Mouse (Mus musculus): ENCODE data around the gene Gm20696.

- no peak for TF ChIP-seq CTCF (IDR thresholded peaks at IDR 0.05; ENCODE audit: control insufficient read depth, insufficient read depth, low read length)
- no peak for TF ChIP-seq POLR2A (IDR thresholded peaks at IDR 0.05; ENCODE audit: borderline replicate concordance, control insufficient read depth, low read depth, low read length)
These were observed 30.5 kb downstream of the Gm20696 start for GRCm38 (mm10) chr6:99636121-99636520.
